Mouse (Mus musculus) kidney, postnatal 10 days (tissue): ENCODE results near the gene Leo1.
"Not testable (repeated sequence)": the region's sequence is repeated elsewhere in the genome, so short reads cannot be mapped to it uniquely, and the experiment has no call there.

ENCODE experiments used
- DNase-seq: peaks from one replicate; pipeline ENCODE4 v3.0.0; 2021; ENCODE audit warnings: mixed read lengths

The Leo1 gene

GRCm38 (mm10) chr9:75479106-75479725, 37.9 kb downstream of the Leo1 start:
- no peak for DNase-seq

- no peak for DNase-seq
These were observed 39.3 kb downstream of the Leo1 start for GRCm38 (mm10) chr9:75480536-75481075.

DNA sequence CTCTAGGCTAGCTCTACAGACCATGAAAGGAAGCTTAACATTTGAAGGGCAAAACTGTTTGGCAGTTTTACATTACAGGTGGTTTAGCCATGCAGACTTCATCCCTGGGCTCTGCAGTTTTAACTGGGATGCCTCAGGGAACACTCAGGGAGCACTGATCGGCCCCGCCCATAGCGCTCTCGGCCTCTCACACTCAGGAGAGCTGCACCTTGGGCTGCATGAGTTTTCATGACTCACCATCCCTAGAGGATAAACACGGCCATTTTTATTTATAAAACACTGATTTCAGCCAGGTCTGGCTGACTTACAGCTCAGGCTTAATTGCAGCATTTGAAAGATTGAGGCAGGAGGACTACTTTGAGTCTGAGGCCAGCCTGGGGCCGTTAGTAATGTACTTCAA, 43.9 kb downstream of the Leo1 start:
- no peak for DNase-seq

- DNase-seq, result not testable (repeated sequence)
These were observed 46.9 kb downstream of the Leo1 start for GRCm38 (mm10) chr9:75488255-75488654.

DNA sequence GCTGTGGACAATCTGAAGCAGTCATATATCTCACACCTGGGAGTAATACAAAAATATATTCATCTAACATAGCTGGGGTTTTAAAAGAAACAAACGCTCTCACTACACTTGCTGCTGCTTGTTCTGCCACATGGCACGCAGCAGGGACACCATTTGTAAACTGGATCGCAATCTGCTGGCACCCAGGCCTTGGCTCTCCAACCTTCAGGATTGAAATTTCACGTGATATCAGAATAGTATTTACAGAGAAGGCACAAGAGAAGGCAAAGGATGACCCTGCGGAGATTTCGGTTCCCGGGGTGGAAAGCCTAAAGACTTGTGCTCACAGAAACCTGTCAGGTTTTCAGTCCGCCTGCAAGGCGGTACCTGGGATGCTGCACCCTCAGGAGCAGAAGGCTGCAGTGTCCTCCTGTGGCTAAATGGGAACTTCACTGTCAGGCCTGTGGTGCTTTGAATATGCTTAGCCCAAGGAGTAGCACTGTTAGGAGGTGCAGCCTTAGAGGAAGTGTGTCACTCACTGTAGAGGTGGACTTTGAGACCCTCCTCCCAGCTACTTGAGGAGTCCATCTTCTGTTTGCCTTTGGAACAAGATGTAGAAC, 53.2 kb downstream of the Leo1 start:
- DNase-seq, result no peak

DNA sequence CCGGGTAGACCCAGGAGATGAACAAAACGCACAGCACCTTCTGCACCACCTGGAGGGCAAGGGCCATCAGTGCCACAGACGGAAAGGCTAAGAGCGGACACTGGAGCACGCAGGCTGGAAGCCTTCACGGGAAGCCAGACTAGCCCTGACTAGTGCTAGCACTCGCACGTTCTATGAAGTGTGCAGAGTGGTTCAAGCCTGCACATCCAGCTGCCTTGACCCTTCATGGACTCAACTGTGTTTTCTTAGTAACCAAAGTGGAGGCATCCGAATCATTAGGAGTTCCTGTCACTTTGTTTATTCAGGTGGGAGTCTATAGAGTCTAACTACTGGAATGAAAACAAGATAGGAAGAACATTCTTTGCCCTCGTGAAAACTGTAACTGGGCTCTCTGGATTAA, 54.6 kb downstream of the Leo1 start:
- DNase-seq, result no peak

DNA sequence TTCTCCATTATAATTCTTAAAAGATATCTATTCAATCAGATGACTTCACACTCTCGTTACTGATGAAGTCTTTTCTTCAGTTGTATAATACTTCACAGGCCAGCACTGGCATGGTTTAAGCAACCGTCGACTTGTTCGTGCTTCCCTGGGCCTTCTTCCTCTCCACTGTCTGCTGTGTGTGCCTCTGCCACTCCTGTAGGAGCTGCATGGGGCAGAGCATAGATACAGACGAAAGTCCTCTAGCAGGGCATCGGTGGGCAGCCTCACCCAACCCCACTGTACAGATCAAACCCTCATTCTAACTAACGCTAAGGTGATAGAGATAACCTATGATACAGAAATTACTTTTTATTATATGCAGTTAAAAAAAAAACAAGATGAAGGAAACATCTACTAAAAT, 57.2 kb downstream of the Leo1 start:
- no peak for DNase-seq

DNA sequence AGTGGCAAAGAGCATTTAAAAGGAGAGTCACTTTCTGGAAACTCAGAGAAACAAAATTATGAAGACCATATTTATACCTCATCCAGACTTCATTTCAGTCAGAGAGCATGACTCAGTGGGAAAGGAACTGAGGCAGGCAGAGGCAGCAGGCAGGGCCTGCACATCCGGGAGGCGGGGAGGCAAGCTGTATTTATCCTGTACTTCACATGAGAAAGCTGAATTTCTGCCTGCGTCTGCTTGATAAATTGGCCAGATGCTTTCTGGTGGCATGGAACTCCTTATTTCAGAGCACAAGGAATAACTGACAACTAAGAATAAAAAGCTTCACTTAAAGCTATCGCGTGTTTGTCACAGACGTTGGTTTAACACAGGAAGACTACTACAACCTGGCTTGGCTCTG, 63.0 kb downstream of the Leo1 start:
- no peak for DNase-seq

- DNase-seq, result no peak
These were observed 70.1 kb downstream of the Leo1 start for GRCm38 (mm10) chr9:75511236-75511939.

DNA sequence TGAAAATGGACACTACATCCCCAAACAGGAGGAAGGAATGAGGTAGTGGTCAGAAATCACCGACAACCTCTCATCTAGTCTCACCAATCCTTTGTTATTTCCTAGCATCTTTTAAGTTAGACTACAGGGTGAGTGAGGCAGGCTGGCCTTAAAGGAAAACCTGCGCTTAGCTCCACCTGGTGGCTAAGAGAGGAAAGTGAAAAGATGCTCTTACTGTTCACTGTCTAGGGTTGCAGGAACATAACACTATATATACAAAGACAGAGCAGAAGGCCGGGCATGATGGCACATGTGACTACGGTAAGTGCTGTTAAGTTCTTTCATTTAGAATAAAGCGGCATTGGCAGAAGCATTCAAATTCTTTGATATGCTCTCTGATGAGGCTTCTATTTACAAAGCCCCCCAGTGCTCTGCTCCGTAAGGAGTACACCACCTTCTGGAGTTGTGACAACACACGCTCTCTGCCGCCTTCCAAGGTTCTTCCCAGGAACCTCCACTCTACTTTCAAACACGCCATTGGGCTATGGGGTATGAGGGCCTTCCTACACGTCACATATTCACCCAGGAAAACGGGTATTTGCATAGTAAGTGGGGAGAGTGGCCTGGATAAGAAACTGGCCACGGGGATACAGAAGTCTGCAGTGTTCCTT, 74.3 kb downstream of the Leo1 start:
- DNase-seq, result peak; percentile 57
